Mouse (Mus musculus) left cerebral cortex, adult 11 months (tissue): ENCODE measurements at regions not wholly inside any gene's neighbourhood (a gene's known extent, or its start where the extent isn't known, plus 50 kb on each side); places are given as distances from the start of the nearest gene placed in this dataset.
A peak's percentile ranks its signal among the peaks of the same experiment; 100 is the strongest.

Source experiments
- DNase-seq: peaks from one replicate; pipeline ENCODE4 v3.0.0; 2022; ENCODE audit warnings: low spot score

DNA sequence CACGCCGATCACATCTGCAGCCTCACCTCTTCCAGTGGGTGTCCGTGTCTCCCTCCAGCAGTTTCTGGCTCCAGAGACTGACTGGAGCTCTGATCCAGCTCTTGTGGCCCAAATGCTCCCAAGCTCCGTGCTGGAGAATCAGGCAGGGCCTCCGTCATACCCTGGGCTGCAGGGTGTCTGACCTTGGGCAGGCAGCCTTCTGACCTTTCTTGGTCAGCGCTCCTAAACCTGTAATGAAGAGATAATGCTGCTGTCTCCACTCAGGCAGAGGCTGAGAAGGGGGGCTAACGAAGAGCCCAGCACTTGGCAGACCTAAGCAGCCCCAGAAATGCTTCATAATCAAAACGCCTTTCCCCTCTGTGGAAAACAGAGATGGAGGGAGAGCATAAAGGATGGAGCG is 89.9 kb upstream of the Mef2a start:
- DNase-seq, result no peak

GRCm38 (mm10) chr7:67461333-67462255 is 88.9 kb upstream of the Mef2a start:
- DNase-seq, result peak; percentile 54

DNA sequence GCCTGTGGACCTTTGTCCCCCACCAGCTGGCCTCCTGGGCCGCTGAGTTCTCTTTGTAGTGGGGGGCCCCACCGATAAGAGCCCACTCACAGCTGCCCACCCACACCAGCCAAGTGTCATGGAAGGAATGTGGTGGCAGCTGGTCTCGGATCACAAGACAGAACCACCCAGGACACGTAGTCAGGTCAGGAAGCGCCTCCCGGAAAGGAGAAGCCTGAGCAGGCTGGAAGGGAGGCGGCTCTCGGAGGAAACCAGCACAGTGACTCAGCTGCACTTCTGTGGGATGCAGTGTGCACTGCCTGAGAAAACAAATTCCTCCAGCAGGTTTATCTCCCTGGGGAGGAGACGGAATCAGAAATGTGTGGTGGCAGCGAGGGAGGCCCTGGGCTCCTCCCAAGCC is 87.2 kb upstream of the Mef2a start:
- no peak for DNase-seq

- DNase-seq, result no peak
These were observed 86.6 kb upstream of the Mef2a start for GRCm38 (mm10) chr7:67459209-67459608.

- no peak for DNase-seq
These were observed 86.0 kb upstream of the Mef2a start for GRCm38 (mm10) chr7:67458640-67459039.

DNA sequence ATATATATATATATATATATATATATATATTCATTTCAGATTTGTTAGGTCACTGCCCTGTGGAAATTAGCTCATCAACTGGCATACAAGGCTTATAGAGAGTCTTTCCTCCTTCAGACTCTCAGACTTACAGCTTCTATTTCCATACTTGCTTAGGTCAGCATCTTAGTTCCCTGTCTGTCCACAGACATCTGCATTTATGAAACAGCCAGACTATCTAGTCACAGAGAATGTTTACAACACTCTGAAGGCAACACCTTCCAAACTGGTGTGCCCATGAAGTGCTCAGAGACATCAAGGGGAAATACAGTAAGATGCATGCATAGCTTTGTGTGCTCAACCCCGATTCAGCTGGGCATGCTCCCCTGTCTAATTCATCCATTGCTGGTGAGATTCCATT is 85.2 kb upstream of the Mef2a start:
- DNase-seq, result no peak

DNA sequence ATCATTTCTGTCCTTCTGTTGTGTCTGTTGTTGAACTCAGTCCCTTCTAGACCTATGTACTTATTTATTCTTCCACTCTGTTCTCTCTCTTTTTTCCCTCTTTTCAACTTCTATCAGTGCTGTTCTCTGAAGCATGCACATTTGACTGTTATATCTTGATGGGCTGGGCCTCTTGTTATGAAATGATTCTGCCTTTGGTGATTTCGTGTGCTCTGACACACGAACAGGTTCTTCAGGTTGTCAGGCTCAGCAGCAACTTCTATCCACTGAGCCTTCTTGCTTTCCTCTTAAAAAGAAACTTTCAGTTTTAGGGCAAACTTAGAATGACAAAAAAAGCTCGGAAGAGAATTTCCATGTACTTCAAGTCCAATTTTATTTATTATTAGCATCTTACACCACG is 83.4 kb upstream of the Mef2a start:
- DNase-seq, result no peak

- no peak for DNase-seq
These were observed 81.8 kb upstream of the Mef2a start for GRCm38 (mm10) chr7:67454458-67454857.

DNA sequence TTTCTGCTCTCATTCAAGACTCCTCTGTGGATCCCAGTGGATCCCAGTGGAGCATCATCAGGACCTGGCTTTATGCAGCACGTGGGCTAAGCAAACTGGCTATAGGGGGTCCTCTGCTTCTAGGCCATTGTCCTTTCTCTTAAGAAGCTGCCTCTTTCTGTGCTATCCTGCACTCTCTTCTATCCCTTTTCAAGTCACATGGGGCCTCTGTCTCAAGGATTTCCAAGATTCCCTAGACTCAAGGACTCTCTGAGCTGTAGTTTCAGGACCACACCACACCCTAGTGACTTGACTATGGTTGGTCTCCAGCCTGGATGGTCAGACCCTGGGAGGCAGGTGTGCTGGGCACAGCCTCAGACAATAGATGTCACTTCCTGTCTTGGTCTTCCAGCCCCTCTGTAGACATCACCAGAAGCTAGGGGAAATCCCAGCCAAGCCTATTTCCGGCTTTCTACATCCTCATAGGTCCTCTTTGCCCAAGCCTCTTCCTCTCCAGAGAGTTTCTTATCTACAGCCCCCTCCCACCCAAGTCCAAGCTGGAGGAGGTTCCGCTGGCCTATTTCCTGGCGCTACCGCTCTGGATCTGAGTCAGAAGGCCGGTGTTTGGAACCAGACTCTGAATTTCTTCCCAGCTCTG is 78.6 kb upstream of the Mef2a start:
- no peak for DNase-seq

- no peak for DNase-seq
These were observed 73.9 kb upstream of the Mef2a start for GRCm38 (mm10) chr7:67446606-67447005.

DNA sequence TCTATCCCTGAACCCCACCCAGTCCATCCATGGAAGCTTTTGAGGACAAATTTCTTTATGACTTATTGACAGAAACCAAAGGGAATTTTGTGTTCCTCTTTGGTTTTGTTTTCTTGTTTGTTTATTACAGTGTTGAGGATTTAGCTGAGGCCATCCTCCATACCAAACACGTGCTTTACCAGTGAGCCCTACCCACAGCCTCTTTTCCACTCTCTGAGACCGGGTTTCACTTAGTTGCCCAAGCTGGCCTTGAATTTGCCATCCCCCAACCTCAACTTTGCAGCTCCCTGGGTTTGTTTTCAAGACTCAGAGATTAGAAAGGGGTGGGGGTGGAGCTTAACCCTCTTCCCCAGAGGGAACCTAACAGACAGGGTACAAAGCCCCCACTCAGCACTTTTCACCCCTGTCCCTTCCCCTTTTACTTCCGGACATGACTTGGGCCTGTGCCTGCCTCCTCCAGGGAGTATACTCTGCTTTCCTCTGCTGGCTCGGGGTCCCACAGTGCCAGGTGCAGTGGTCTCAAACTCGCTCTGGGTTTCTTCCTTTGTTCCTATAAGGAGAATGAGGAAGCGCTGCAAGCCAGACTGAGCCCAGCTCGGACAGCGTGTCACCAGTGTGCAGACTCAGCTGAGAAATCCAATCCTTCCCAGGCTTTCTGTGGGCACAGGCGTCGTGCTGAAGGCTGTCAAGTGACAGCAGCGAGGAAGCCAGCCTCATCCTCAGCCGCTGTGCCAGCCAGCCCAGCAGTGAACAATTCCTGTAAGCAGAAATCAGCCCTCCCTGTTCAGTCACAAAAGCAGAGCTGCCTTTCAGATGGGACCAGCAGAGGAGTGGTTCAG is 72.8 kb upstream of the Mef2a start:
- DNase-seq, result no peak

DNA sequence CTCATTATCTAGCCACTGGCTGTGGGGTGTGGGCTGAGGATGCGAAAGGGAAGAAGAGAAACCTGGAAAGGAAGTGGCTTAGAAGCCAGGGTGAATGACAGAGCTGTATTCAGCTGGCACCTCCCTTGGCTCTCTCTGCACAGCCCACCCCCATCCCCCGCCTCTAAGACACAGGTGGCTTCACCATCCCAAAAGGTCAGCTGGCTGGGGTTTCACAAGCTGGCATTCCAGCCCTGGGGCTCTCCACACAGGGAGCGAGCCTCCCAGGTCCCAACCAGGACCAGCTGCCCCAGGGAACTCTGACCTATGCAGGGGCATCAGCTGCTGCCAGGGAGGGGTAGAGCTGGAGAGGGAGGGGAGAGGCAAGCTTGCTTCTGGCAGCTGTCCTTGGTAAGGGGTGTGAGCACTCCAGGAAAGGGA is 71.9 kb upstream of the Mef2a start:
- no peak for DNase-seq

DNA sequence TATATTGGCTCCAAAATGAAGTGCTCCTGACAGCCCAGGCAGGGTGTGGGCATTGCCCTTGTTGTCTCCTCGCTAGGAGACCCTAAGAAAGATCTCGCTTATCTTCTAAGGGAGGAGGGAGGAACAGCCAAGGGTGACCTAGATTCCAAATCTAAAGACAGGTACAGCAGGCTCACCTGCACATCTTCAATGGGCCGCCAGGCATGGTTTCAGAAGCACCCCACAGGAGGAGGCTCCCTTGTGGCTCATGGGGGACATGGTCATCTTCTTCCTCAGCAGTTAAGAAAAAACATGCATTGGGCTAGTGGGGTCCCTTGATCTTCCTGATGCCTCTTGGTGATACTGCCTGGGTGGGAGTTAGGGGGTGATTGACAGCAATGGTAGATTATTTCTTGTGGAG is 71.0 kb upstream of the Mef2a start:
- DNase-seq, result no peak

DNA sequence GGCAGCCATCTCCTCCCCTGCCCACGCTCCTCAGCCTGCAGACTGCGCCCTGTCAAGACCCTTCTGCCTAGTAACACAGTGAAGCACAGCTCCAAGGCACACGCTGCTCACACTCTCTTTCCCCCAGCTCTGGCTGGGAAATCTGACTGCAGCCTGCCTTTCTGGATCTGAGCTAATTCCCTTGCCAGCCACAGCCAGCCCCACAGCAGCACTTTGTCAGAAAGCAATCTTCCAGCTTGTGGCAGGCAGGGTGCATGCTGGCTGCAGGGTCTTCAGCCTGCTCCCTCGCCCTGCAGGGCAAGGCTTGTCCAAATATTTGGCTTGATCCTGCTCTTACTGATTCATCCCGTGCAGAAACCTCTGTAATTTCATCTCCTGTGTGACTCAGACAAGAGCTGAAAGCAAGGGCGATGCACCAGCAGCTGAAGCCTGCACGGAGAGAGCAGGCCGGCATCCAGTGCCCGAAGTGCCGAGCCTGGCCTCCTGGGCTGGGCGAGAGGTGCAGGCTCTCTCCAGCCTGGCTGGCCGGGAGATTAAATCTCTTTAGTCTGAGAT is 70.4 kb upstream of the Mef2a start:
- DNase-seq, result peak; percentile 56

- DNase-seq, result no peak
These were observed 69.6 kb upstream of the Mef2a start for GRCm38 (mm10) chr7:67442284-67442683.

DNA sequence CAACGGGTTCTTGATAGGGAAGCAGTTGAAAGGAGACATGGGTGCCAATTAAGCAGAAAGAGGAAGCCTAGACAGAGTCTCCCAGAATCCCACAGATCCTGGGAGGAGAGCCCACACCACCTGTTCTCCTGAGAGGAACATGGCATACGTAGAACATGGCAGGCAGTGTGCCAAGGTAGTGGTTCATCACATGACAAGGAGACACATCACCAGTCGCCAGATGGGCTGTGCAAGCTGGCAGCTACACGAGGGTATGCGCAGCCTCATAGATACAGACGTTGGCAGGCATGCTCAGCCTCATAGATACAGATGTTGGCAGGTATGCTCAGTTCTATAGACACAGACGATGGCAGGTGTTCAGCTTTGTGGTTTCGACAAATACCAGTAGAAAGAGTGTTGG is 68.1 kb upstream of the Mef2a start:
- DNase-seq, result no peak

DNA sequence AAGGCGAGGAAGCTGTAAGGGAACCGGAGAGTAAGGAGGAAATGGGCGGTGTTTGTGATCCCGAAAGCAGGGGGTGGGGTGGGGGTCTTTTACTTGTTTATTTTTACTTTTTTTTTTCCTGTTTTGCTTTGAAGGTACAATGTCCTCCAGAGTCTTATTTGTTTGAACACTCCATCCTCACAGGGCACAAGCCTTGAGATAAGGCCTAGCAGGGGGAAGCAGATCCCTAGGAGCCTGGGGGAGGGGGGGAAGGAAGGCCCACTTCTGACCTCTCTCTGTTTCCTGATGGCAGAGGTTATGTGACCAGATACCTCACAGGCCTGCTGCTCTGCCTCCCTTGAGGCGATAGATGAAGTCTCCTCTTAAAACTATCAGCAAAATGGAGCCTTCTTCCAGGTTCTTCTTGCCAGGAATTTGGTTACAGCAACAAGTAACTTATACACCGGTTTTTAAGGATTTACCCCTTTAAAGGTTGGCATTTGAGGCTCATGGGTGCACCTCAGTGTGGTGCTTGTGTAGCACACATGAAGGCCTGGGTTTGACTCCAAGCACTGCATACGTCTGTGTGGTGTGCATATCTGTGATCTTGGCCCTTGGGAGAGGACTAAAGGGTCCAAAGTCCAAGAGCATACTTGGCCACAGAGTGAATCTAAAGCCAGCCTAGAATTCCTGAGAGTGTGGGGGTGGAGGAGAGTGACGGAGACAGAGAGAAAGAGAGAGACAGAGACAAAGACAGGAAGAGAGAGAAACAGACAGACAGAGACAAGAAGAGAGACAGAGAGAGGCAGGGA is 64.8 kb upstream of the Mef2a start:
- no peak for DNase-seq

DNA sequence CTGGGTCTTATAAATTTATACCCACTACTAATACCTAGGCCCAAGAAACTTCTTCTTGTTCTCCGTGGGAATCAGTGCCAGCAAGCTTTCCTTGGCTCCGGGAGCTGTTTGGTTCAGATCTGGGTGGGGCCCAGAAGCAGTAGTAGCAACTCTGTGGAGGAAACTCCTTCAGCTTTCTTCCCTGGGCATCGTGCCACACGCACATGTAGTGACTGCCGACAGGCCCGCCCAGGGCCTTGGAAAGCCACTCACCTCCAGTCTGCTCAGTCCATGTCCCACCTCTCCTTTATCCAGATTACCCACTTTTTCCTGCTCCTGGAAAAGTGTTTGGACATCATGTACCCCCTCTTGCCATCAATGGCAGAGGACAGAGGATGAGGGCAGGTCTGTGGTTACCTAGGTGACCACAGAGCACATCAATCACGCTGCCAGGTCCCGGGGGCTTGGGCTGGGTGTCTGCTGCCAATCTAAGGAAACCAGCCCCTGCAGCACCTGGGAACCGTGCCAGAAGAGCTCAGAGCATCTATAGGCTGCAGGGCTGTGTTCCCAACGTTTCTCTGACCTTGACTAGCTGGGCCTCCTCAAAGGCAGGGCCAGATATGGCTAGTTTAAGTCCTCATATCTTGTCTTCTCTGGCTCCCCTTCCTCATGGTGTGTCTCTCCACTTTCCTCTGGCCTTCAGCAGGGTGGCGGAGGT is 63.1 kb upstream of the Mef2a start:
- DNase-seq, result no peak

DNA sequence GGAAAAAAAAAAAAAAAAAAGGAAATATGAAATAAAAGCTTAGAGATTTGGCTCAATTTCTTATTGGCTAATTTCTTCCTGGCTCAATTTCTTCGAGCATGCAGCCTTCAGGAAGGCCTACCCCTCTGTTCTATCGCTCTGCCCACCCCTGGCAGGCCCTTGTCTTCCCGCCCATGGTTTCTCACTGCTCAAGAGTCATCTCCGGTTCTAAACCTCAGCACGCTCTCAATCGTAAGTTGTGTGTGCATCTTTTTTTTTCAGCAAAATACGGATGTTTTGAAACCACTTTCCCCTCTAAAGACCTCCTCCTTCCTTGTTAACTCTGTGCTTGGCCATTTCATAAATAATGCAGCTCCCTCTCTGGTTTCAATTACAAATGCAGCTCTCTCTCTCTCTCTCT is 58.3 kb upstream of the Mef2a start:
- no peak for DNase-seq

DNA sequence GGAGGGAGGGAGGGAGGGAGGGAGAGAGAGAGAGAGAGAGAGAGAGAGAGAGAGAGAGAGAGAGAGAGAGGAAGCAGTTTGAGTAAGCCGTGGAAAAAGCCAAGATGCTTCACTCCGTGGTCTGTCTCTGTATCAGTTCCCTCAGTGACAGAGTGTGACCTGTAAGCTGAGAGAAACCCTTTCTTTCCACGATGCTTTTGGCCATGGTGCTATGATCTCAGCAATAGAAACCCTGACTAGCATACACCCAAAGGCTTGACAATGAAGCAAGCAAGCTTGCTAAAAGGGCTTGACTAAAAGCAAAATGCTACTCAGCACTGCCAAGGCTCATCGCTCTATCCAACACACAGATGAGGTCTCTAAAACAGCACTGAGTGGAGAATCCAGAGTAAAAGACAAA is 57.4 kb upstream of the Mef2a start:
- no peak for DNase-seq
